Mouse (Mus musculus): ENCODE measurements around the gene Abcb10. TPM values are rescaled to one million over a fixed set of nuclear protein-coding genes. Genes with fewer than 3 reads are reported as not detected.

The Abcb10 gene
- total RNA-seq, 1 experiment: 24.6 TPM

- Histone ChIP-seq H3K27ac (ENCODE audit: insufficient read depth, low read depth, low read length, poor library complexity, severe bottlenecking) (no peak overlapping the region; the same call in 1 of the 2 replicates), H3K4me1 (ENCODE audit: control insufficient read depth in 2 of 2, insufficient read depth in 2 of 2, low read length in 2 of 2, poor library complexity in 1 of 2) (peaks cover 0 to 10% of the 10 kb centered on the region in 2 experiments; a peak in 1 of 4 replicates), H3K9me3 (ENCODE audit: control insufficient read depth, insufficient read depth, low read depth, low read length) (no peaks in the 10 kb centered on the region), H3K9ac (ENCODE audit: insufficient read depth, low read depth, low read length, poor library complexity, severe bottlenecking) (no peak overlapping the region), H3K4me3 (ENCODE audit: insufficient read depth in 1 of 2, low read depth in 1 of 2, low read length in 2 of 2, poor library complexity in 1 of 2, severe bottlenecking in 1 of 2) (no peak overlapping the region), H3K36me3 (ENCODE audit: control insufficient read depth, insufficient read depth, low read length, poor library complexity, severe bottlenecking) (peaks cover 57% of the 10 kb centered on the region)
- no peak for TF ChIP-seq HCFC1 (IDR thresholded peaks at IDR 0.05; ENCODE audit: borderline replicate concordance, insufficient read depth, low read length)
- TF ChIP-seq ZNF384 (IDR thresholded peaks at IDR 0.05; ENCODE audit: low read depth, low read length): no peak
- no peak for DNase-seq (ENCODE audit: low read depth, low spot score)
- in situ Hi-C loops (cut with MboI; ENCODE audit: low sequenced_read_pairs in 2 of 2, unreplicated experiment in 2 of 2): no loop called here
These were observed 16.6 kb upstream of the Abcb10 start for GRCm38 (mm10) chr8:123999568-123999967.

- Histone ChIP-seq H3K4me3 (ENCODE audit: insufficient read depth in 1 of 2, low read depth in 1 of 2, low read length in 2 of 2, poor library complexity in 1 of 2, severe bottlenecking in 1 of 2) (peak overlapping the region; percentile 4 to 29; a peak in 1 of 4 replicates), H3K9ac (ENCODE audit: insufficient read depth, low read depth, low read length, poor library complexity, severe bottlenecking) (no peak overlapping the region), H3K4me1 (ENCODE audit: control insufficient read depth in 2 of 2, insufficient read depth in 2 of 2, low read length in 2 of 2, poor library complexity in 1 of 2) (peaks cover 0 to 8% of the 10 kb centered on the region in 2 experiments; a peak in 2 of 4 replicates), H3K27ac (ENCODE audit: insufficient read depth, low read depth, low read length, poor library complexity, severe bottlenecking) (peak overlapping the region; percentile 93), H3K9me3 (ENCODE audit: control insufficient read depth, insufficient read depth, low read depth, low read length) (no peaks in the 10 kb centered on the region), H3K36me3 (ENCODE audit: control insufficient read depth, insufficient read depth, low read length, poor library complexity, severe bottlenecking) (peaks cover 17% of the 10 kb centered on the region)
- in situ Hi-C loops (cut with MboI; ENCODE audit: low sequenced_read_pairs in 2 of 2, unreplicated experiment in 2 of 2): no loop called here
- peak; percentile 89 for TF ChIP-seq CHD2 (IDR thresholded peaks at IDR 0.05; ENCODE audit: low read depth, low read length)
- TF ChIP-seq ZC3H11A (IDR thresholded peaks at IDR 0.05; ENCODE audit: borderline replicate concordance, low read depth, low read length): no peak
- TF ChIP-seq ZNF384 (IDR thresholded peaks at IDR 0.05; ENCODE audit: low read depth, low read length): no peak
- no peak for DNase-seq (ENCODE audit: low read depth, low spot score)
These were observed 11.1 kb upstream of the Abcb10 start for GRCm38 (mm10) chr8:123993997-123994396.

- Histone ChIP-seq H3K36me3 (ENCODE audit: control insufficient read depth, insufficient read depth, low read length, poor library complexity, severe bottlenecking) (peaks cover 17% of the 10 kb centered on the region), H3K9me3 (ENCODE audit: control insufficient read depth, insufficient read depth, low read depth, low read length) (no peaks in the 10 kb centered on the region), H3K9ac (ENCODE audit: insufficient read depth, low read depth, low read length, poor library complexity, severe bottlenecking) (no peak overlapping the region), H3K4me1 (ENCODE audit: control insufficient read depth in 2 of 2, insufficient read depth in 2 of 2, low read length in 2 of 2, poor library complexity in 1 of 2) (peaks cover 0 to 11% of the 10 kb centered on the region in 2 experiments; a peak in 2 of 4 replicates), H3K4me3 (ENCODE audit: insufficient read depth in 1 of 2, low read depth in 1 of 2, low read length in 2 of 2, poor library complexity in 1 of 2, severe bottlenecking in 1 of 2) (peak overlapping the region; percentile 4 to 29; a peak in 1 of 4 replicates), H3K27ac (ENCODE audit: insufficient read depth, low read depth, low read length, poor library complexity, severe bottlenecking) (peak overlapping the region; percentile 86)
- TF ChIP-seq HCFC1 (IDR thresholded peaks at IDR 0.05; ENCODE audit: borderline replicate concordance, insufficient read depth, low read length): no peak
- no peak for TF ChIP-seq ZC3H11A (IDR thresholded peaks at IDR 0.05; ENCODE audit: borderline replicate concordance, low read depth, low read length)
- no peak for TF ChIP-seq CHD2 (IDR thresholded peaks at IDR 0.05; ENCODE audit: low read depth, low read length)
- no peak for TF ChIP-seq ZNF384 (IDR thresholded peaks at IDR 0.05; ENCODE audit: low read depth, low read length)
- no peak for TF ChIP-seq MAFK (IDR thresholded peaks at IDR 0.05; ENCODE audit: insufficient read depth, low read depth, low read length)
- DNase-seq (ENCODE audit: low read depth, low spot score): no peak
- in situ Hi-C loops (cut with MboI; ENCODE audit: low sequenced_read_pairs in 2 of 2, unreplicated experiment in 2 of 2): no loop called here
These were observed 10.7 kb upstream of the Abcb10 start for GRCm38 (mm10) chr8:123993597-123993996.

DNA sequence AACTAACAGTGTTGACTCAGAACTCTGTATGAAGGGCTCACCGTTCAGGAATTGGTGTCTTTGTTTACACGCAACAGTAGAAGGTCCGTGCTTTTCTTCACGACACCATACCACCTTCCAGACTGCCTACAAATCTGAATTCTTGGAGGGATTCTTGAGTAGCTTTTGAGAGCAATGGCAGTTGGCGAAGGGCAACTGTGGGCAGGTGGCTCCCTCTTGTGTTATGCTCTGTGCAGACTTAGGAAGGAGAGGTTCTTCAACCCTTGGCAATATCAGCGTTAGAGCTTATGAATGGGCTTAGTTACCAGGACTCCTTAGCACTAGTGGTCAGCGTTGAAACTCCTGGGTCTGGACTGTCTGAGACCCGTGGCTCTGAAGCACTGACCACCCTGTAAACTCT lies 9.7 kb upstream of the Abcb10 start:
- peak overlapping the region; percentile 18; the same call in 1 of the 2 replicates for H3K27ac ChIP-seq (ENCODE audit: insufficient read depth, low read depth, low read length, poor library complexity, severe bottlenecking)

More for the DNA sequence above, 9.7 kb upstream of the Abcb10 start:
- in situ Hi-C loops (cut with MboI; ENCODE audit: low sequenced_read_pairs in 2 of 2, unreplicated experiment in 2 of 2): no loop called here
- Histone ChIP-seq H3K9me3 (ENCODE audit: control insufficient read depth, insufficient read depth, low read depth, low read length) (no peaks in the 10 kb centered on the region), H3K4me1 (ENCODE audit: control insufficient read depth in 2 of 2, insufficient read depth in 2 of 2, low read length in 2 of 2, poor library complexity in 1 of 2) (peaks cover 0 to 12% of the 10 kb centered on the region in 2 experiments; a peak in 2 of 4 replicates), H3K36me3 (ENCODE audit: control insufficient read depth, insufficient read depth, low read length, poor library complexity, severe bottlenecking) (peaks cover 12% of the 10 kb centered on the region), H3K4me3 (ENCODE audit: insufficient read depth in 1 of 2, low read depth in 1 of 2, low read length in 2 of 2, poor library complexity in 1 of 2, severe bottlenecking in 1 of 2) (no peak overlapping the region), H3K9ac (ENCODE audit: insufficient read depth, low read depth, low read length, poor library complexity, severe bottlenecking) (no peak overlapping the region)
- TF ChIP-seq CHD2 (IDR thresholded peaks at IDR 0.05; ENCODE audit: low read depth, low read length): no peak
- no peak for TF ChIP-seq ZC3H11A (IDR thresholded peaks at IDR 0.05; ENCODE audit: borderline replicate concordance, low read depth, low read length)
- TF ChIP-seq MAFK (IDR thresholded peaks at IDR 0.05; ENCODE audit: insufficient read depth, low read depth, low read length): no peak
- TF ChIP-seq ZNF384 (IDR thresholded peaks at IDR 0.05; ENCODE audit: low read depth, low read length): no peak
- TF ChIP-seq HCFC1 (IDR thresholded peaks at IDR 0.05; ENCODE audit: borderline replicate concordance, insufficient read depth, low read length): no peak
- DNase-seq (ENCODE audit: low read depth, low spot score): no peak

Measured in ES-E14 (cell line).